Mouse (Mus musculus): Measurements from ENCODE around the gene Tcea3. TPM values are rescaled to one million over a fixed set of nuclear protein-coding genes. Genes with fewer than 3 reads are reported as not detected.

The Tcea3 gene
- 22.9 and 23.3 TPM in 2 replicates for polyA plus RNA-seq (2015; fragmentation: Nextera tagmentation; extraction: Ambion mirVana)

- WGBS = 1% methylated on average over 42 of the region's 46 CpGs
- H3K27me3 ChIP-seq (replicated peaks; ENCODE audit: control insufficient read depth, insufficient read depth, low read length) = no peaks in the 10 kb centered on the region
- H3K9ac ChIP-seq (ENCODE audit: low read depth, low read length) = peak within 1 kb of the TSS; percentile 68
- peaks cover 38% of the 10 kb centered on the region for H3K4me1 ChIP-seq (ENCODE audit: control insufficient read depth, insufficient read depth, low read length)
- peak within 1 kb of the TSS; percentile 63 for H3K4me3 ChIP-seq (ENCODE audit: low read length)
- H3K4me2 ChIP-seq (ENCODE audit: low read depth, low read length) = peak within 1 kb of the TSS; percentile 96
- H3K9me3 ChIP-seq (ENCODE audit: control insufficient read depth, low read length) = no peaks in the 10 kb centered on the region
- H3K27ac ChIP-seq (ENCODE audit: low read length) = no peak within 1 kb of the TSS
- no peaks in the 10 kb centered on the region for H3K36me3 ChIP-seq (ENCODE audit: control insufficient read depth, insufficient read depth, low read length)
- ATAC-seq = peak; percentile 45
Observed at GRCm38 (mm10) chr4:136247729-136248463, at the start of gene Tcea3. Gene Tcea3 (plus strand): TSS chr4:136247729.

- Histone ChIP-seq H3K36me3 (ENCODE audit: control insufficient read depth, insufficient read depth, low read length) (no peaks in the 10 kb centered on the region), H3K9ac (ENCODE audit: low read depth, low read length) (no peak overlapping the region), H3K27ac (ENCODE audit: low read length) (no peak overlapping the region), H3K4me1 (ENCODE audit: control insufficient read depth, insufficient read depth, low read length) (no peaks in the 10 kb centered on the region; the same call in 1 of the 2 replicates), H3K27me3 (replicated peaks; ENCODE audit: control insufficient read depth, insufficient read depth, low read length) (no peaks in the 10 kb centered on the region), H3K4me3 (ENCODE audit: low read length) (no peak overlapping the region), H3K9me3 (ENCODE audit: control insufficient read depth, low read length) (no peaks in the 10 kb centered on the region), H3K4me2 (ENCODE audit: low read depth, low read length) (no peak overlapping the region)
- 64% methylated on average over 7 of the region's 7 CpGs for WGBS
- ATAC-seq = 0 out of 2 replicates have a peak, but pooled peaks have one; percentile 18
Observed at GRCm38 (mm10) chr4:136198846-136199245, 48.7 kb upstream of the Tcea3 start.

GRCm38 (mm10) chr4:136199562-136200292 is 47.8 kb upstream of the Tcea3 start:
- no peak overlapping the region for H3K27ac ChIP-seq (ENCODE audit: low read length)
- 0 out of 2 replicates have a peak, but pooled peaks have one; percentile 25 for ATAC-seq
- no peaks in the 10 kb centered on the region for H3K36me3 ChIP-seq (ENCODE audit: control insufficient read depth, insufficient read depth, low read length)
- no peaks in the 10 kb centered on the region; the same call in 1 of the 2 replicates for H3K4me1 ChIP-seq (ENCODE audit: control insufficient read depth, insufficient read depth, low read length)
- no peaks in the 10 kb centered on the region for H3K27me3 ChIP-seq (replicated peaks; ENCODE audit: control insufficient read depth, insufficient read depth, low read length)
- WGBS = 25% methylated on average over 9 of the region's 9 CpGs
- no peak overlapping the region for H3K4me3 ChIP-seq (ENCODE audit: low read length)
- H3K9me3 ChIP-seq (ENCODE audit: control insufficient read depth, low read length) = no peaks in the 10 kb centered on the region
- H3K4me2 ChIP-seq (ENCODE audit: low read depth, low read length) = no peak overlapping the region
- H3K9ac ChIP-seq (ENCODE audit: low read depth, low read length) = no peak overlapping the region

- 6% methylated on average over 9 of the region's 9 CpGs for WGBS
- no peak overlapping the region for H3K4me3 ChIP-seq (ENCODE audit: low read length)
- no peak overlapping the region for H3K9ac ChIP-seq (ENCODE audit: low read depth, low read length)
- no peak overlapping the region for H3K4me2 ChIP-seq (ENCODE audit: low read depth, low read length)
- no peaks in the 10 kb centered on the region for H3K27me3 ChIP-seq (replicated peaks; ENCODE audit: control insufficient read depth, insufficient read depth, low read length)
- H3K27ac ChIP-seq (ENCODE audit: low read length) = no peak overlapping the region
- no peaks in the 10 kb centered on the region for H3K9me3 ChIP-seq (ENCODE audit: control insufficient read depth, low read length)
- no peak for ATAC-seq
- no peaks in the 10 kb centered on the region for H3K36me3 ChIP-seq (ENCODE audit: control insufficient read depth, insufficient read depth, low read length)
- H3K4me1 ChIP-seq (ENCODE audit: control insufficient read depth, insufficient read depth, low read length) = peaks cover 8% of the 10 kb centered on the region
Observed at GRCm38 (mm10) chr4:136202509-136202908, 45.0 kb upstream of the Tcea3 start.

- Histone ChIP-seq H3K27me3 (replicated peaks; ENCODE audit: control insufficient read depth, insufficient read depth, low read length) (no peaks in the 10 kb centered on the region), H3K27ac (ENCODE audit: low read length) (no peak overlapping the region), H3K4me2 (ENCODE audit: low read depth, low read length) (no peak overlapping the region), H3K36me3 (ENCODE audit: control insufficient read depth, insufficient read depth, low read length) (no peaks in the 10 kb centered on the region), H3K9me3 (ENCODE audit: control insufficient read depth, low read length) (no peaks in the 10 kb centered on the region), H3K9ac (ENCODE audit: low read depth, low read length) (no peak overlapping the region), H3K4me1 (ENCODE audit: control insufficient read depth, insufficient read depth, low read length) (peaks cover 12% of the 10 kb centered on the region), H3K4me3 (ENCODE audit: low read length) (no peak overlapping the region)
- 70% methylated on average over 2 of the region's 2 CpGs for WGBS
- ATAC-seq = no peak
Observed at GRCm38 (mm10) chr4:136204775-136205174, 42.8 kb upstream of the Tcea3 start.

GRCm38 (mm10) chr4:136206033-136206893 is 41.3 kb upstream of the Tcea3 start, which contains the start of gene Asap3:
Gene Asap3 (plus strand): TSS chr4:136206365.
- H3K9me3 ChIP-seq (ENCODE audit: control insufficient read depth, low read length) = no peaks in the 10 kb centered on the region
- H3K36me3 ChIP-seq (ENCODE audit: control insufficient read depth, insufficient read depth, low read length) = no peaks in the 10 kb centered on the region
- peak within 1 kb of the TSS; percentile 79 for H3K9ac ChIP-seq (ENCODE audit: low read depth, low read length)
- under 1% methylated on average over 52 of the region's 54 CpGs for WGBS
- H3K4me1 ChIP-seq (ENCODE audit: control insufficient read depth, insufficient read depth, low read length) = peaks cover 12% of the 10 kb centered on the region
- H3K4me2 ChIP-seq (ENCODE audit: low read depth, low read length) = peak within 1 kb of the TSS; percentile 98
- no peaks in the 10 kb centered on the region for H3K27me3 ChIP-seq (replicated peaks; ENCODE audit: control insufficient read depth, insufficient read depth, low read length)
- ATAC-seq = peak; percentile 94
- peak within 1 kb of the TSS; percentile 68 for H3K4me3 ChIP-seq (ENCODE audit: low read length)
- H3K27ac ChIP-seq (ENCODE audit: low read length) = peak within 1 kb of the TSS; percentile 69

- peak overlapping the region; percentile 79 for H3K9ac ChIP-seq (ENCODE audit: low read depth, low read length)
- peak overlapping the region; percentile 68 for H3K4me3 ChIP-seq (ENCODE audit: low read length)
- no peak overlapping the region for H3K27ac ChIP-seq (ENCODE audit: low read length)
- H3K27me3 ChIP-seq (replicated peaks; ENCODE audit: control insufficient read depth, insufficient read depth, low read length) = no peaks in the 10 kb centered on the region
- ATAC-seq = 0 out of 2 replicates have a peak, but pooled peaks have one; percentile 2
- no peaks in the 10 kb centered on the region for H3K9me3 ChIP-seq (ENCODE audit: control insufficient read depth, low read length)
- H3K4me1 ChIP-seq (ENCODE audit: control insufficient read depth, insufficient read depth, low read length) = peaks cover 12% of the 10 kb centered on the region
- 4% methylated on average over 6 of the region's 6 CpGs for WGBS
- peak overlapping the region; percentile 98 for H3K4me2 ChIP-seq (ENCODE audit: low read depth, low read length)
- no peaks in the 10 kb centered on the region for H3K36me3 ChIP-seq (ENCODE audit: control insufficient read depth, insufficient read depth, low read length)
Observed at GRCm38 (mm10) chr4:136206943-136207342, 40.6 kb upstream of the Tcea3 start.

GRCm38 (mm10) chr4:136210931-136211330 is 36.6 kb upstream of the Tcea3 start:
- no peak overlapping the region for H3K27ac ChIP-seq (ENCODE audit: low read length)
- no peaks in the 10 kb centered on the region for H3K27me3 ChIP-seq (replicated peaks; ENCODE audit: control insufficient read depth, insufficient read depth, low read length)
- no peak overlapping the region for H3K9ac ChIP-seq (ENCODE audit: low read depth, low read length)
- no peak overlapping the region for H3K4me3 ChIP-seq (ENCODE audit: low read length)
- 74% methylated on average over 9 of the region's 9 CpGs for WGBS
- no peak for ATAC-seq
- peaks cover 15% of the 10 kb centered on the region for H3K4me1 ChIP-seq (ENCODE audit: control insufficient read depth, insufficient read depth, low read length)
- H3K36me3 ChIP-seq (ENCODE audit: control insufficient read depth, insufficient read depth, low read length) = no peaks in the 10 kb centered on the region
- no peak overlapping the region for H3K4me2 ChIP-seq (ENCODE audit: low read depth, low read length)
- no peaks in the 10 kb centered on the region for H3K9me3 ChIP-seq (ENCODE audit: control insufficient read depth, low read length)

GRCm38 (mm10) chr4:136213629-136214028 is 33.9 kb upstream of the Tcea3 start:
- no peak overlapping the region for H3K4me3 ChIP-seq (ENCODE audit: low read length)
- no peaks in the 10 kb centered on the region for H3K27me3 ChIP-seq (replicated peaks; ENCODE audit: control insufficient read depth, insufficient read depth, low read length)
- H3K4me1 ChIP-seq (ENCODE audit: control insufficient read depth, insufficient read depth, low read length) = peaks cover 21% of the 10 kb centered on the region
- no peak overlapping the region for H3K27ac ChIP-seq (ENCODE audit: low read length)
- 0 out of 2 replicates have a peak, but pooled peaks have one; percentile 17 for ATAC-seq
- no peak overlapping the region for H3K9ac ChIP-seq (ENCODE audit: low read depth, low read length)
- H3K9me3 ChIP-seq (ENCODE audit: control insufficient read depth, low read length) = no peaks in the 10 kb centered on the region
- H3K4me2 ChIP-seq (ENCODE audit: low read depth, low read length) = no peak overlapping the region
- no peaks in the 10 kb centered on the region for H3K36me3 ChIP-seq (ENCODE audit: control insufficient read depth, insufficient read depth, low read length)
- 58% methylated on average over 7 of the region's 7 CpGs for WGBS

Measured in intestine, embryonic 16.5 days (tissue).